Mouse (Mus musculus): Measurements from ENCODE around the gene Pdcd2l.
"Not testable (repeated sequence)": the region's sequence is repeated elsewhere in the genome, so short reads cannot be mapped to it uniquely, and the experiment has no call there.

Pdcd2l gene

DNA sequence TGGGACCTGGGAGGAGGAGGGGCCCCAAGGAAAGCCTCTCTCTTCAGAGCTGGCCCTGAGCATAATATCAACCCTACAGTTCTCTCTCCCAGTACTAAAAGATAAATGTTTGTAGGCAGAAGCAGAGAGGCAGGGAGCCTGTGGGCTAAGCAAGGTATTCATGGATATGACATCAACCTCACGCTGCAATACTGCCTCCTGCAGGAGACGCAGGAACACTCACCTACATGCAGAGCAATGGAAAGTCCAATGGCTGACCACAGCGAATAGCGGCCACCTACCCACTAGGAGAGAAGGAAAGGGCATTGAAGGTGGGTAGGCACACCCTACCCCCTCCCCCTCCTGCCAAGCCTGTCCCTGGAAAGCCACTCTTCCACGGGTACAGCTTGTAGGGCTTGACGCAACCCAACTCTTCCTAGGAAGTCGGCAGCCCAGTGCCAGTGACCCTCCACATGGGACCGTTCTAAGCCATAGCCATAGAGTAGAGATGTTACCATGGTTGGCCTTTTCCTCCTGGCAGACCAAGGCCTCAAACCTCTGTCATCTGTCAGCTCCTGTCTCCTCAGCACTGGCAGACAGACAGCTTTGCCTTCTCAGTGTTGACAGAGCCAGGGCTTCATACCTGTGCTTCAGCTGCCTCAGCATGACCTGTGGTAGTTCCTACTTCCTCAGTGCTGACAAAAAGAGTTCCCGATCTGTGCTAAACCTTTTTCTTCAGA is 11.7 kb upstream of the Pdcd2l start:
- peak; percentile 16 for DNase-seq

DNA sequence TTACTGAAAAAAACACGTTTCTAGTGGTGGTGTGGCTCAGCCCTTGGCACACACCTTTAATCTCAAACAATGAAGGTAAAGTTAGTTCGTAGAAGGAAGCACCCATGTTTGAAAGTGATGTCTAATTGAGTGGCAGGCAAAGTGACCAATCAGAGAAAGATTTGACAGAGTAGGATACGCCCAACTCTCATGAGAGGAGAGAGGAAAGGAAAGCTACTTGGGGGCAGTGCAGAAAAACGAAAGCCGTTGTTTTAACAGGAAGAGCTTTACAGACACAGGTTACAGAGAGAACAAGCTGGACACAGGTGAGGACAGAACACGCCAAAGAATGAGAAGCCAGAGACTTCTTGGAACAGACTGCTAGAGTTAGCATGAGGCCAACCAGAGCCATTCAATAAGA is 9.9 kb upstream of the Pdcd2l start:
- no peak for DNase-seq

DNA sequence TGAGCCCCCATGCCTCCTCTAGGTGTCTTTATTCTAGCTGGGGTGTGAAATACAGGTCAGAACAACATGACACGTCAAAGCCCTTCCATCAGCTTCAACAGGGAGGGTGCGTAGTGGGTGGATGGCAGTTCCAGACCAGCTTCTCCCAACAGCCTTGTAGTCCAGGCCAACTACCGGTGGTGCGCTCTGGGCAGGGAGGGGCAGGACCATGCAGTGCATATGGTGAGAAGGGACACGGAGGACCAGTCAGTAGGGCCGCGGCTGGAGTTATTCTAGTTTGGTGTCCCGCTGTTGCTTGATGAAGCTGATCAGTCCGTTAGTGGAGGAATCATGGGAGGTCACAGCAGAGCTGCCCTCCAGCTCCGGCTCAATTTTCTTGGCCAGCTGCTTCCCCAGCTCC is 5.7 kb upstream of the Pdcd2l start:
- DNase-seq = not testable (repeated sequence)

DNA sequence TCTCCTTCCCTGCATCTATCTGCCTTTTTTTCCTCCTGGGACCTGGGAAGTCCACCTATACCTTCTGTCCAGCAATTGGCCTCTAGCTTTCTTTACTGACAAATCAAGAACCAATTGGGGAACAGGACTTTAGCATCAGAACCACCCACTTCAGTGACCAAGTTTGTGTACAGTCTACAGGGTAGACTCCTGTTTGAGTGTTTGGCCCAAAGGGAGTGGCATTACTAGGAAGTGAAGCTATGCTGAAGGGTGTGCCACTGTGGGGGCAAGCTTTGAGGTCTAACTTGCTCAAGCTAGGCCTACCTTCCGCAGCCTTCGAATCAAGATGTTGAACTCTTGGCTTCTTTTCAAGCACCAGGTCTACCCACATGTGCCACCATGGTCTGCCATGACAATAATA is 4.4 kb upstream of the Pdcd2l start:
- no peak for DNase-seq

DNA sequence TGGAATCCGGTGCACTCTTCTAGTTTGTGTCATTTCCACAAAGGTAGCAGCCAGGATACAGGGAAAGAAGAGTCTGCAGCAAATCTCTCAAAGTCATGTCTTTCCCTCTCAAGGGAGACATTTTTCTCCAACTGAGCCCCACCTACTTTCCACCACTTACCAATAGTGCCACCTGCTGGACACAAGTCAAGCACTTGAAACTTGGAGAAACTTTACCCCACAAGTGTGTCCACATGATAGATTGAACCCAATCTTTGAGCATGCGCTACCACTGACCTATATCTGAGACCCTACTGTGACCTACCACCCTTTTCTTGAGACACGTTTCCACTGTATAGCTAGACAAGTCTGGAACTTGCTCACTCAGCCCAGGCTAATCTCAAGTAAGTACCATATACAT is 1.9 kb upstream of the Pdcd2l start:
- peak; percentile 62 for DNase-seq

DNA sequence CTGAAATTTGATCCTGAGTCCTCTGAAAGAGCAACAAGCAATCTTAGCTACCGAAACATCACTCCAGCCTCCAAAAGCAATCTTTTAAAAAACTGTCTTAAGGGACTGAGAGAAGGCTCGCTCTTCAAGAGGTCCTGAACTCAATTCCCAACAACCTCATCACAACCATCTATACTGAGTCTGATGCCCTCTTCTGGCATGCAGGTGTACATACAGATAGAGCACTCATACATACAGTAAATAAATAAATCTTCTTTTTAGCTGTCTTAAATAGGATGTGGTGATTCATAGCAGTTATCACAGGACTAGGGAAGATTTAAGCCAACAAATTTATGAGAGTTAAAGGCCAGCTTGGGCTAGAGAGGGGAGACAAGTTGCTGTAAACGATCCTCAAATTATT is 829 bp downstream of the Pdcd2l start:
- peak; percentile 20 for DNase-seq

DNA sequence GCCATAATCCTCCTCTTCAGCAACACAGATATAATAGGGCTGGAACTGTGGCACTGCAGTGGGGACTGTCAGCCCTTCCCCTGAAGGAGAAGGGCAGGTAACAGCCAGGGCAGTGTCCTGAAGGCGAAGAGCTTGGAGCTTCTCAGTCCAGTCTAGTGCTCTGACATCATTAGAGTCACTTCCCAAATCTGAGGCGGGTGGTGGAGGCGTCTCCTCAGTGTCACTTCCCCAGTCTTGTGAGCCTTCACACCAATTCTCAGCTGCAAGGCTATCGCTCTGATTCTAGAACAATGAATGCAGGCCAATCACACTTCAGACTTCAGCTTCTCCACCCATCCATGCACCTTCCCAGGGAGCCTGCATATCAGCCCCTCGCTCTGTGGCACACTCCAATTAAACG is 3.6 kb downstream of the Pdcd2l start:
- DNase-seq = no peak

DNA sequence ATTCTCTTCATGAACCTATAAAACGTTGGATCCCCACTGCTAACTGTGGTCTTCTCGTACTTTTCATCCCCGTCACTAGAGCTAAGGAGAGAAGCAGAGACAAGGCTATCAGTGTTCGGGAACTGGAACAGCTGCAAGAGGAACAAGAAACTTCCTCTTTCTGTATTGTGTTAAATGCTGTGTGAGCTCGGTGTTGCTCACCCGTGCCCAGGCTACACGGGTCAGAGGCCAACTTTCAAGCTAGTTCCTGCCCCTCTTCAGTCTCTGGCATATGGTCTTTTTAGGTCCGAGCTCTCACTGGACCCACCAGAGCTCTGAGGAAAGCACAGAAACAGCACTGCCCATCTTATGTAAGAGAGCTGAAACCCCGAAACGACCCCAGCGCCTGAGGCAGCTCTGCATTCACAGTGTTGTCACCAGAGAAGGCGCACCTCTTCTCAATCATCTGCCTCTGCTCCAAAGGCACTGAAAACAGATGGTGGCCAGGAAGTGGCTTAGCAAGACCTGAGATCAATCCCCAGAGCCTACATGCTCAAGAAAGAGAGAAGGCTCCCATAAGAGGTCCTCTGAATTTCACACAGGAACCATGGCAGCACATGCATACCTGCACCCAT is 7.0 kb downstream of the Pdcd2l start:
- DNase-seq = no peak

DNA sequence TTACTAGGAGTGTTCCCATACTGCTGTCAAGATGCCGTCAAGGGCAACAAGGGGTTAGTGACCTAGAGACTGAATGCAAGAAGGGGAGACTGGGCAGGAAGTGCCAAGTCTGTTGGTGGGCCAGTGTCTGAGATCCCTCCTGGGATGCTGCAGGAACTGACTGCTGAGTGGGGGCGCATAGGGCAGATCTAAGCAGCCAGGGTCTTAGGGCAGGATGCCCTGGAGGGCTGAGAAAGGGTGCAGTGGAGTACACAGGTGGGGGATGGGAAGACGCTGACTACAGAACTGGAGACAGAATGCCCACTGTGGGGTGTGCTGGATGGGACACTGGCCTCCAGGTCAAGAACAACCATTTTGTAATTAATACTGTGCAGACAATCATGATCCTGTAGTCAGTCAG is 12.7 kb downstream of the Pdcd2l start:
- DNase-seq = no peak

DNA sequence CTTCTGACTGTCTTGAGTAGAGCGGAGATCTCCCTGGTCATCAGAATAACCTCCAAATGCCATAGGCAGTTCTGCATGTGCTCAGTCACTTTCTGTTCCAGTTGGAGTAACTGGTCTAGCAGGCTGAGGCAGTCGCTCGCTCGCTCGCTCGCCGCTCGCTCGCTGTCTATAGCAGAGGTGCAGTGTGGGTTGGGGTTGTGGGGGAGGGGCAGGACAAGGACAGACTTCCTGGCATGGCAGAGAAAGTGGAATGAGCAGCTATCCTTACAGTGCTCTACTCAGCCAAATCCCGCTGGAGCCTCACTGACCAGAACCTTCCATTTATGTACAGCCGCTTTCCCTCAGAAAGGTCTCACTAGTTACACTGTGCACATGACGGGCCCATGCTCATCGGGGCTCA is 13.1 kb downstream of the Pdcd2l start:
- DNase-seq = no peak

DNA sequence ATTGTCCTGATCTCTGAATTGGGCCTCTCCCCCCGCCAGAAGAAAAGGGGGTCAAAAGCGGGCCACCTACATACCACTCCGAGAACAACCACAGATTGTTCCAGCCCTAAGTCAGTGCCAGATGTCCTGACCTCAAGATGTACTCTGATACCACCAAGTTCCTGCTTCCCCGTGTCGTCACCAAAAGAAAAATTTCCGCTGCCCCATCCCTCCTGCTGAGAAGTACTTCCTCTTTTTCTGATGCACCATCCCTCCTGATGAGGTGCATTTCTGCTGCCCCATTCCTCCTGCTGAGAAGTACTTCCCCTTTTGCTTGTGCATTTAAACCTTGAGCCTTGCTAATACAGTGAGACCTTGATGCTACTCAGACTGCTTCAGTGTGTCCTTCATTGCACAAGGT is 20.2 kb downstream of the Pdcd2l start:
- DNase-seq = not testable (repeated sequence)

DNA sequence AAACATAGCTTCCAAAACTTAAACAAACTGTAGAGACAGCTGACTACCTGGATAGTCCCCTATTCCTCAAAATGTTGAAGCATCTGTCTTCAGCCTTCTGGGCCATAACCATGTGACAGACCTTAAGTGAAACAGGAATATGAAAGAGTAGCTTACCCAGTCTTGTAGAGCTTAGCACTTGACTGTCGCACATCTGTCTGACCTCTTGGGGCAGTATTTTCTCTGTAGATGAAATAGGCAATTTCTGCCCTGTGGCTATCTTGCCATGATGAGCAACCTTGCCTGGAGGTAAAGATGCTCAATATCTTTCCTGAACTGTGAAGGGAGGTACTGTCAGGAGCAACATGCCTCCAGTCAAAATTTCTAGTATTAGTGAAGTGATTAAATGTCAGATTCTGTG is 24.2 kb downstream of the Pdcd2l start:
- no peak for DNase-seq

DNA sequence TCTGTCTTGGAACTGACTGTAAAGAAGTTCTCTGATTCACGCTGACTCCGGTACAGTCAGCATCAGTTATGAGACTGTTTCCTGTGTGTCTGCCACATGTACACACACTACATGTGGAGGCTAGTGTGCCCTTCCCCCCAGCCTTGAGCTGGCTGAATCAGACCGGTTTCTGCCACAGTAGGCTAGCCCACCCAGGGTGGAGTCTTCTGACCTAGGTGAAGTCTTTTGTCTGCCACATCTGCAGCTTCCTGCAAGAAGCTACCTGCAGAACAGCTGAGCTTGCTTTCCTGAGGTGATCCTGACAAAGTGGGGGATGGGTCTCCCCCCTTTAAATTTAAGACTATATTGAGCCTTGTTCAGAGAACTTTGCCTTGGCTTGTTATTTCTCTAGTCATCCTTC is 27.0 kb downstream of the Pdcd2l start, which contains the start of gene Uba2:
Gene Uba2 (minus strand): TSS at position 146 of the 400 bp plus-strand sequence.
- no peak for DNase-seq

DNA sequence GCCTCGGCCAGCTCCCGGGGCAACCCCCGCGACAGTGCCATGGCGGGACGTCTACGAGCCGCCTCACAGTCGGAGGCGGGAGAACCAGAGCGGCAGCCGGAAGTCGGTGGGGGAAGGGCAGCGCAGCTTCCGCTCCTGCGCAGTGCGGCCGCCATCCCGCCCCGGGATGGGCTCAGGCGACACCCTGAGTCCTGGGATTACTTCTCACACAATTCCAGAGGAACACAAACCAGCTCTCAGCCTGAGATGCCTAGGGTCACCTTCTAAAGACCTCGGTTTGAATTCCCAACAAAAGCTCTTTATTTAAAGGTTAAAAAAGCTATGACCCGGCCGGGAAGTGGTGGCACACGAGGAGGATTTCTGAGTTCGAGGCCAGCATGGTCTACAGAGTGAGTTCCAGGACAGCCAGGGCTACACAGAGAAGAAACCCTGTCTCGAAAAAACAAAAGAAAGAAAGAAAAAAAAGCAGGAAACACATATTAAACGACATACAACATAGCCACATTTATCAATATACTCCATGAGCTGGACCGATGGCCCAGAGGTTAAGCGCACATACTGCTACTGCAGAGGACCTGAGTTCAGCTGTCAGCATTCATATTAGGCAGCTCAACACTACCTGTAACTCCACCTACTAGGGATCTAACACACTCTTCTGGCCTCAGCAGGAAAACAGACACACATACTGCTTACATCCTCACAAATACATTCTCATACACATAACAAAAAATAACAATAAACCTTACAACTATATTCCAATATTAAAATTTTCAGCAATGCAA is 27.8 kb downstream of the Pdcd2l start:
- DNase-seq = peak; percentile 92

DNA sequence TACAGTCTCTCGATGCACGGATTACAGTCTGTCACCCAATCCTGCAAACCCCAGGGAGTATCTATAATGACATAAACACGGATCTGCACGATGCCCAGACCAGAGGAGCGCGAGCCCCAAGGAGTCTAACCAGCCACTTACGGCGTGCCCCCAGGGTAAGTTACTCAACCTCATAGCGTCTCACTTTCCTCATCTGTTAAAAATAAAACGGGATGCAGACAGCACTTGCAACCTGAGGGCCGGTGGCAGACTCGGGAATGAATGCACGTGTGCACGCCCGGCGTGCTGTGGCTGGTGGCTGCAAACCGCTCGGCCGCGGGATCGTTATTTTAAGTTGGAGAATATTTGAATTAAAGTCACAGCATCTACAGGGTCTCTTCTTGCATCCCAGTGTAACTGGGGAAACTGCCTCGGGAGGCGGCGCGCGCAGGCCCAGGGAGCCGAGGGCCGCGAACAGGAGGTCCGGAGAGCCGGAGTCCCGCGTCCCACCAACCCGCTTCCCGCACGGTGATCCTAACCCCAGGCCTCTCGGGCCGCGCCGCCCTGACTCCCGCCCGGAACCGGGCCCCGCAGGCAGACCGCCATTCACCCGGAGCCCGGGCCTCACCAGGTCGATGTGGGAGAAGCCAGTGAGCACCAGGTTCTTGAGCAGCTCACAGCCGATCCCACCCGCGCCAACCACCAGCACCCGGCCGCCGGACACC is 28.5 kb downstream of the Pdcd2l start:
- no peak for DNase-seq

DNA sequence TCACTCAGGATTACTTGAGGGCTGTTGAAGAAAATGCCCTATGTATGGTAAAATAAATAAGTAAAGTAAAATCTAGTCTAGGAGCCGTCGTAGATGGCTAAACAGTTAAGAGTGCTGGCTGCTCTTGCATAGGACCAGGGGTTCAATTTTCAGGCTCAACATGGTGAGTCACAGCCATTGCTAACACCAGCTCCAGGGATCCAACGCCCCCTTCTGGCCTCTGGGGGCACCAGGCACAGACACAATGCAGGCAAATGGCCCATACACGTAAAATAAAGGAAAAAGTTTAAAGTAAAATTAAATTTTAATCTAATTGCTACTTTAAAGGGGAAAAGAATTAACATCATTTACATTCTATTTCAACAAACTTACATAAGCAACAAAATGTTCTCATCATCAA is 29.6 kb downstream of the Pdcd2l start:
- DNase-seq = peak; percentile 40

DNA sequence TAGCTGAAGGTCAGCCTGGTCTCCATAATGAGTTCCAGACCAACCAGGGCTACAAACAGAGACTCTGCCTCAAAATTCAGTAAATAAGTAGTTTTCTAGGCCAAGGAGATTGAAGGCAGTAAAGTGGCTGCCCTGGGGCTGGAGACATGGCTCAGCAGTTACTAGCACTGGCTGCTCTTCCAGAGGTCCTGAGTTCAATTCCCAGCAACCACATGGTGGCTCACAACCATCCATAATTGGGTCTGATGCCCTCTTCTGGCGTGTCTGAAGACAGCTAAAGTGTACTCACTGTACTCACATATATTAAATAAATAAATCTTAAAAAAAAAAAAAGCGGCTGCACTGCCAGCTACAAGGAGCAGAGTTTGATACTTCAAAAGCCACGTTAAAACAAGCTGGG is 30.5 kb downstream of the Pdcd2l start:
- DNase-seq = no peak

DNA sequence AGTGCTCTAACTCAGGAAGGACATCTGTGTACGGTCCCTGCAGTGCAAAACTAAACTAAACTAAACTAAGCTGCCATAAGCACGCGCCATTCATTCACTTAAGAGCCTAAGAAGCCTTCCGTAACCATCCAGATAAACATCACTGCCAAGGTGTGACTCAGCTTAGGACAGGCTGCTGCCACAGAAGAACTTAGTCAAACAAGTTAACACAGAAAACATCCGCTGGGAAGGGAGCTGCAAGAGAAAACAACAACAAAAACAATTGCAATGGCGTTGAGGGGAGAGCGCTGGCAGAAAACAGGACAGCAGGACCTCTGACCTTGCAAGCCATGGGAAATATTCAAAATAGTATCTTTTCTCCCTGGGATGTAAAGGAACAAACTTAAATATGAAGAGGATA is 31.8 kb downstream of the Pdcd2l start:
- no peak for DNase-seq

DNA sequence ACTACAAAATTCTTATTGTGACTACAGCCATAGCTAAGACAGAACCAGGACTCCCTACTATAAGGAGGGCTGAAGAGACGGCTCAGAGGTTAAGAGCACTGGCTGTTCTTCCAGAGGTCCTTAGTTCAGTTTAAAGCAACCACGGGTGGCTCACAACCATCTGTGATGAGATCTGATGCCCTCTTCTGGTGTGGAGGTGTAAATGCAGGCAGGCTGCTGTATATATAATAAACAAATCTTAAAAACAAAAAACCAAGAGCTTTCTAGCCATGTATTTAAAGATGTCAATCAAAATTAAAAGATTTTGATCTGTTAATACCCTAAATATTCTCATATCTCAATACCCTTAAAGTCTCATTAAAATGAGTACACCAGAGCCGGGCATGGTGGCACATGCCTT is 37.3 kb downstream of the Pdcd2l start:
- no peak for DNase-seq

DNA sequence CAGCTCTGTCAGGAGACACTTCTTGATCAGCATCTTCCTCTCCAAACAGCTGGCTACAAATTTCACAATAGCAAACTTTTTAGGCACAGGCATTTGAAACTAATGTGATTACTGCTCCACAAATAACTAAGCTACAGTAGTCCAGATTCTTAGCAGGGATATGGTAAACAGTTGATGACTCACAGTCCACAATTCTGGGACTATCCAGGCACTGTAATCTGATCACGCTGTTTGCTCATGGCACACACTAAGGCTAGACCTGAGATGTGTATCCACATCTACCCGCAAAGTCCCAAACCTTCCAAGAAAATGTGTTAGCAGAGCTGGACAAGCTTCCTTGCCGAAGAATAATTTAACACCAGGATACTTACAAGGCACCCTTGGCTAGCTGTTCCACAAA is 38.5 kb downstream of the Pdcd2l start:
- no peak for DNase-seq

DNA sequence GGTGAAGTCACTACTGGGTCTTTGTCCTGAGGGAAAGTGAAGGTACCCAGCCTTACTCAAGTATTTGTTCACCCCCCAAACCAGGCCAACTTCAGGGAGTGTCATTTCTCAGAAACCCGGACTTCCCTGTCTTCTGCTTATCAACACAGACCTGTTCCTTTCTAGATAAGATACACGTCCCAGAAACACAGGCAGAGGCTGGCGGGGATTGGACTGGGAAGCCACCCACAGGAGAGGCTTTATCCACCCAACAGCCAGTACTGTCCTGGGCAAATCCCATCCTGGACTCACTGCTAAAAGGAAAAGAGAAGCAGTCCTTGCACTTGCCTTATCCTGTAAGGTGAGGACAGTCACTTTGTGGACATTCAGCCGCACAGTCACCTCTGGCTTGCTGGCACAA is 49.3 kb downstream of the Pdcd2l start:
- DNase-seq = no peak

DNA sequence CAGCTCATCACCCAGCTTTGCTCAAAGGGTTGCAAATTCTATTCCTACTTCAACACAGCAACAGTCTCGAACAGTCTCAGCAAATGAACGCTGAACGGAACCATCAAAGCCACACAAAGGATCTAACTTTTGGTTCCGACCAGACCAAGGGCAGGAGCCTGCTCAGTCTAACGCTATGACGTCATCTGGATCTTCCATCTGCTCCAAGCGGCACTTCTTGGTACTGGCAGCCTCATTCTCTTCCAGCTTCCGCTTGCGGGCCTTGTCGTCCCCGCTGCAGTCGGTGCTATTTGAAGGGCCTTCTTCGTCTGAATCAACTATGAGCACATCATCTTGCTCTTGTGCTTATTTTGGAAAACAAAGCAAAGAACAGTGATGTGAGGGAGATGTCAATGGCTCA is 55.3 kb downstream of the Pdcd2l start:
- DNase-seq = no peak

DNA sequence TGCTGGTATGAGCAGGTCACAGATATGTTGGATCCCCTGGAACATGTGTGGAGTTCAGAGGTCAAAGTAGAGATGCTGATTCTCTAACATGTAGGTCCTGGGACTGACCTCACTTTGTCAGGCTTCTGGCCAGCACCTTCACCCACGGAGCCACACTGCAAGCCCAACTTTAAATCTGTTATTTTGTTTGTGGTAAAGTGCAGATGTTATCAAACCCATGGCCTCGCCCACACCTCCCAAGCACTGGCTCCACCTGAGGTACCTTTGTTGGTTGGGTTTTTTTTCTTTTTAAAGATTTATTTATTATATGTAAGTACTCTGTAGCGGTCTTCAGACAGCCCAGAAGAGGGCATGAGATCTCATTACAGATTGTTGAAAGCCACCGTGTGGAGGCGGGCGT is 57.0 kb downstream of the Pdcd2l start:
- DNase-seq = no peak
